Mouse (Mus musculus) heart, postnatal 25 days (tissue): ENCODE measurements around the gene Klf4. TPM values are rescaled to one million over a fixed set of nuclear protein-coding genes. Genes with fewer than 3 reads are reported as not detected.

Experiments used
- DNase-seq: peaks from one replicate; pipeline ENCODE4 v3.0.0; 2022; ENCODE audit warnings: low spot score
- intact Hi-C: fragments of 180-260 bp; cut with DNase I; formaldehyde crosslinking; loops from one replicate; pipeline ENCODE4 v1.15.1; 2025
- total RNA-seq, 2 experiments: library from RNA; stranded (reverse); gene quantifications; 2 replicates each; pipeline ENCODE4 v1.2.3; 2021

Klf4 gene
- total RNA-seq: 10 to 100 TPM; 28.3 to 39.0 TPM

GRCm38 (mm10) chr4:55532407-55533195 lies at the start of gene Klf4:
Gene Klf4 (minus strand): TSS chr4:55532466.
- intact Hi-C loops: loop anchor here (5.0 kb wide), 3 partner anchors 70 to 580 kb away; partner anchors contain the start of gene Rad23b
- peak; percentile 88 for DNase-seq

DNA sequence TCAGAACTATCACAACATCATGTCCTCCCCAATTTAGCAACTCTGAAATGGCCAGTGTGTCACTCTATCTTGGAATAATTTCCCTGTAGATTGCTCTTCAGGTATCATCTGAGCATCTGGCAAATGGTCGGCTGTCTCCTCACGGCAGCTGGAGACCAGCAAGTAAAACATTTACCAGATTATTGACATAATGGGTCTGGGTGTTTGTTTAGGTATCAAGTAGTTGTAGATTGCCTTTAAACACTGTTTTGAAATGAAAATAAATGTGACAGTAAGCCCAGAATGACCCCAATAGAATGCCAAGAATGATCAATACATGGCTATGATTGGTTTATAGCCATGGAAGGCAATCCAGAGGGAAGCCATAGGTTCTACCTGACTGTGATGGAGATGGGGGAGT lies 39.2 kb upstream of the Klf4 start:
- intact Hi-C loops: no loop called here
- no peak for DNase-seq

- DNase-seq: no peak
- intact Hi-C loops: no loop called here
Observed at GRCm38 (mm10) chr4:55567986-55568385, 35.7 kb upstream of the Klf4 start.

DNA sequence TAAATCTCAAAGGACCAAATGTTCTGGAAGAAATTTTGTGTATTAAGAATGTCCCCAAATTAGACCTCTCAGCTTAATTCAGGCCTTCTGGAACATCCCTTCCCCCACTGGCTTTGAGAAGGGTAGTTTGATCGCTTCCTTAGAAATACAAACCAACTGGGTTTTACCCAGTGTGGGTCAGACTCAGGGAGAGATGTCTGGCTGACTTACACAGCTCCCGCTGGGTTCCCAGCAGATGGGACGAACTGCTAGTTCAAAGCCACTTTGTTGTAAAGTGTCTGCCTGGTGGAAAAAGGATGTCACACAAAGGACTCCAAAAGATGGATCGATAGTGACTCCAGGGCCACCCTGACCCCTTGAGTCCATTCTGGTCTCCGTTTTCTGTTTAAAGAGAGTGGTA lies 35.3 kb upstream of the Klf4 start:
- intact Hi-C loops: no loop called here
- no peak for DNase-seq

DNA sequence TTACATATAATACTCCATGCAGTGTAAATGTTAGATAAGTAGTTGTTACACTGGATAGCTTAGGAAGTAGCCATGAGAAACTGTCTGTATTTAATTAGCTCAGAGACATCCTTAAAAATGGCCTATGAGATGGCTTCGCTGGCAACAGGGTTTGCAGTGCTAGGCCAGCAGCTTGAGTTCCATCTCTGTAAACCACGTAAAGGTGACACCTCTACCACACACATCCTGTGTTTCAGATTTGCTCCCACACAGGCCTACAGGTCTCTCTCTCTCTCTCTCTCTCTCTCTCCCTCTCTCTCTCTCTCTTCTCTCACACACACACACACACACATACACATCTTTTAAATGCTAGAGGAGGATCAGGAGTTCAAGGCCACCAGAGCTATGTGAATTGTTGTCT lies 32.1 kb upstream of the Klf4 start:
- DNase-seq: no peak
- intact Hi-C loops: no loop called here

DNA sequence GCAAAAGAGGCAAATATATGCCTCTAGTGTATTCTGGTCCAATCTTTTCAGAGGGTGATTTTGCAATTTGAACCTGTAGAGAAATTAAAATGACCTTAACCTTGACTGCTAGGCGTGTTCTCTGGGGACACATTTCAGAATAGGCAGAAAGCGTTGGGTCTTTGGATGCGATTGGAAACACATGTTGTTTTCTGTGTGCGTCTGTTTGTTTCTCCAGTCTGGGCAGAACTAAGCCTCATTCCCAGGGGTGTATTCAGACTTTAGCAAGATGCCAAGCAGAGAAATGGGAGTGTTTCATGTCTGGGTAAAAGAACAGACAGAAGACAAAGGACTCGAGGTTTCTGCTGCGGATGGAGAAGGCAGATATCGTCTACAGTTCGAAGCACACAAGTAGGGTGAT lies 30.8 kb upstream of the Klf4 start:
- no peak for DNase-seq
- intact Hi-C loops: no loop called here

DNA sequence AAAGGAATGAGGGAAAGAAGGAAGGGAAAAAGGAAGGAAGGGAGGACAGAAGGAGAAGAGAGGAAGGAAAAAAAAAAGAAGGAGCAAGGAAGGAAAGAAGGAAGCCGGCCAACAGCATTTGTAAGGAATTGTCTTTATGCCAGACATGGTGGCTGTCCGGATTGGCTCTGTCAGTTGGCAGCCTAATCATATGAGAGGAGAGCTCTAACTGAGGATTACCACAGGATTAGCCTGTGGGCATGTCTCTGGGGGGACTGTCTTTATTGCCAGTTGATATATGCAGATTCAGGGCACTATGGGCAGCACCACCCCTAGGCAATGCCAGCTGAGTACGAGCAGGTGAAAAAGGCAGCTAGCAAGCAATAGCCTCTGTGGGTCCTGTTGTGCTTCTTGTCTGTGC lies 29.8 kb upstream of the Klf4 start:
- intact Hi-C loops: no loop called here
- DNase-seq: no peak

DNA sequence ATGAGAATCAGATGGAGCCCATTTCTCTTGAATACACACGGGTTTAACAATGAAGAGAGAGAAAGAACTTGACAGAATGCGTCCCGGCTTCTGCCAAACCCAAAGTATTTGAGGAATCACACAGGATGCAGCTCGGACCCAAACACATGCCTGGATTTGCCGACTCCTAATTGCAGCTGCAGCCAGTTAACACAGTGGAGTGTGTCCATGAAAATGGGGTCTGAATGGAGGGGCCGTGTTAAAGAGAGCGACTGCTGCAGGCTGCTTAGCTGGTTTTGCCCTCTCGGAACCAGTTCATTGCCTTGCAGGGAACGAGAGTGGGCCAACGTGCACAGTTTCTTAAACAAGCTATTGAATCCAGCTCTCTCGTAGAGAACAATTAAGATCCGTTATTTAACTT lies 14.6 kb upstream of the Klf4 start:
- intact Hi-C loops: no loop called here
- DNase-seq: no peak

DNA sequence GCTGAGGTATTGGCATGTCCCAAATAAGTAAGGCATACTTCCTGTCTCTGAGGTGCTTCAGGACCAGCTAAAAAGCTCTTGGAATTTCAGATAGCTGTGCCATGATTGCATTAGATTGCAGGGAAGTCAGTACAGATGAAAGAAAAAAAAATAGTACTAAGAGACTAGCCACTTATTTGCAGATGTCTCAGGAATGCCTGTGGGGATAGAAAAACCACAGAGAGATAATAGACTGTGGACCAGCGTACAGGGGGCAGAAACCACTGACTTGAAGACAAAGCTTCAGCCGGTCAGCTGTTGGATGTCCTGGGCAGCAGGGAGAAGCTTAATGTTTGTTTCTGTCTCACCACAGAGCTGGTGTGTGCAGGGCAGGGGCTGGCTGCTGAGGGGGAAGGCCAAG lies 10.5 kb upstream of the Klf4 start:
- DNase-seq: no peak
- intact Hi-C loops: no loop called here

DNA sequence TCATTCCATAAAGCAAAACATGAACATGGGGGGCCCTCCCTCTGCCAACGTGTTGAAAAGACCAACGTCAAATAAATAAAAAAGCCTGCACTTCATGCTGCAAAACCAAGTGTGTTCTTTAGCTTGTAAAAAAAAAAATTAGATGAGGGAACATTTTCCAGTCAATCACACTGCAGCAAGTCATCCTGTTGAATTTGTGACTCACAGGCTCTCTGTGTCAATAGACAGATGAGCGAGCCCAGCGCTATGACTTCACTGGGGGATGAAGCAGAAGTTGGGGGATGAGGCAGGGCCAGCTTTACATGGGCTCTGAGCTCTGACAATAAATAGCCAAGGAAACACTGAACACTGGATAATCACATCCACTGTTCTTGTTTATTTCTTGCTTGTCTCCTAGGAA lies 9.4 kb upstream of the Klf4 start:
- no peak for DNase-seq
- intact Hi-C loops: no loop called here

GRCm38 (mm10) chr4:55541221-55541620 lies 9.0 kb upstream of the Klf4 start:
- DNase-seq: peak; percentile 7
- intact Hi-C loops: no loop called here

DNA sequence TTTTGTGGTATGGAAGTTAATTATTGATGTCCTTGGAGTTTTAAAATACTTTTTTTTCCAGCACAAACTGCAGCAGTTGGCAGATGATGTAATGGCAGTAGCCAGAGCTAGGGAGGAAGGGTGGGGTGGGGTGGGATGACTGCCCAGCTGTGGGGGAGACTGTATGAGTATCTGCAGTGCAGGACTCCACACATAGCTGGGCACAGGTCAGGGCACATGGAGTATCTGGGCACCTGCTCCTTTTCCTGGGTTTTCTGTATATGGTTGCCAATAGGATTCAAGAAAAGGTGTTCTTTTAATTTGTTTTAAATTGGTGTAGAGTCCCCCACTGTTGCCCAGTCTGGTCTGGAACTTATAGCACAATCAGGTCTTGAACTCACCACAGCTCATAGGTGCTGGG lies 2.7 kb upstream of the Klf4 start:
- intact Hi-C loops: no loop called here
- DNase-seq: no peak

GRCm38 (mm10) chr4:55534510-55534909 lies 2.2 kb upstream of the Klf4 start:
- intact Hi-C loops: loop anchor here (5.0 kb wide), 3 partner anchors 68 to 578 kb away; partner anchors contain the start of gene Rad23b
- DNase-seq: no peak

GRCm38 (mm10) chr4:55533803-55534254 lies 1.6 kb upstream of the Klf4 start:
- DNase-seq: peak; percentile 26
- intact Hi-C loops: loop anchor here (5.0 kb wide), 3 partner anchors 68 to 578 kb away; partner anchors contain the start of gene Rad23b

DNA sequence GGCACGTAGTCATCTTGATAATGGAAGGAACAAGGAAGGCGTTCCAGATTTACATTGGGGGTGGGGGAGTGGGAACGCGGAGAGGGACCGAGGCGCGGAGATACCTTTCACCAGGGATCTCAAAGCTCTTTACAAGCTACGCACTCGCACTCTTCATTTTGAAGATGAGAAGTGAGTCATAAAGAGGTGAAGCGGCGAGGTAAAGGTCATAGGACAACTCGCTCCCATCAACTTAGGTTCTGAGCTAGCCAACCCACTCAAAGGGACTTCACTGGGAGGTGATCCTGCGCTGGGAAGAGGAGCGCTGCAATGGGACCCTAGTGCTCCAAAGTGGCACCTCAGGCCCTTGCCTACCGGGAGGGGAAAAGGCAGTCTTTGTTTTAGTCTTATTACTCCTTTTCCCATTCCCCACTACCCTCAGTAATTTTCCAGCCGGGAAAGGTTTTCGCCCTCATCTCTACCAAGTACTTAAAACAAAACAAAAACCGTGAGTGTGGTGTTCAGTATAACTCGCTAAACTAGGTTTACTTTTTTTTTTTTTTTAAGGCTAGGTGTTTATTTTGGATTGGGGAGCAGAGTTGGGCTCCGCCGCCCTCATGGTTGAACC lies 1.0 kb upstream of the Klf4 start:
- DNase-seq: no peak
- intact Hi-C loops: loop anchor here (5.0 kb wide), 3 partner anchors 69 to 579 kb away; partner anchors contain the start of gene Rad23b

DNA sequence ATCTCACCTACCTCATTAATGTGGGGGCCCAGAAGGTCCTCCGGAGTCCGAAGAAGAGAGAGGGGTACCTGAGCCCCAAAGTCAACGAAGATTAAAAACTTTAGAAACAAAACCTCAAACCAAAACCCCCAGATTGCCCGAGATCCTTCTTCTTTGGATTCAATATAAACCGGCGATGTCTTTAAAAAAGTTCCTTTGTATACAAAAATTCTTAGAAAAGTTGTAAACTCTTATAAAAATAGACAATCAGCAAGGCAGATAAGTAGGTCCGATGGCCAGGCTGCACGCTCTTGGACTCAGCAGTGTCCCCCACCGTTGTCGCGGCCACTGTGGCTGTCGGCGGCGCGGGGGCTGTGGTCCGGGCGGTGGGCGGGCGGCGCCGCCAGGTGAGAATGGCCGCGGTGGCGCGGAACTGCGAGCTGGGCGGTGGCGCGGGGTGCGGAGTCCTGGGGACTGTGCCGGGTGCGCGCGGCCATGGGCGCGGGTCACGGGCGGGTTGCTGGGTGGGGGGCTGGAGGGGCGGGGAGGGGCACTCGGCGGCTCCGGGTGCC lies 335 bp downstream of the Klf4 start:
- intact Hi-C loops: loop anchor here (2.0 to 5.0 kb wide), 4 partner anchors 70 to 580 kb away; partner anchors contain the start of gene Rad23b
- DNase-seq: no peak

- intact Hi-C loops: loop anchor here (2.0 to 5.0 kb wide), 4 partner anchors 71 to 581 kb away; partner anchors contain the start of gene Rad23b
- DNase-seq: peak; percentile 17
Observed at GRCm38 (mm10) chr4:55531096-55531855, 990 bp downstream of the Klf4 start.

GRCm38 (mm10) chr4:55530731-55531095 lies 1.6 kb downstream of the Klf4 start:
- no peak for DNase-seq

DNA sequence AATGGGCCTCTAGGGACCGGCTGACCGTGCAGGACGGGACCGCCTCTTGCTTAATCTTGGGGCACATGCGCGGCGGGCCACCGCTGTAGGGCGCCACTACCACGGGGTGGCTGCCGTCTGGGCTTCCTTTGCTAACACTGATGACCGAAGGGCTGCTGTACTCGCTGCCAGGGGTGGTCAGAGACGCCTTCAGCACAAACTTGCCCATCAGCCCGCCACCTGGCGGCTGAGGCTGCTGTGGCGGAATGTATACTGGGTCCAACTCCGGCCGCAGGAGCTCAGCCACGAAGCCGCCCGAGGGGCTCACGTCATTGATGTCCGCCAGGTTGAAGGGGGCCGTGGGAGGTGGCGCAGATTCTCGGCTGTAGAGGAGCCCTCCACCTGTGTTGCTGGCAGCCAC lies 2.0 kb downstream of the Klf4 start:
- intact Hi-C loops: loop anchor here (2.0 to 5.0 kb wide), 4 partner anchors 72 to 582 kb away; partner anchors contain the start of gene Rad23b
- DNase-seq: peak; percentile 69

More at GRCm38 (mm10) chr4:55530731-55531095, 1.6 kb downstream of the Klf4 start:
- intact Hi-C loops: loop anchor here (2.0 to 5.0 kb wide), 4 partner anchors 72 to 582 kb away; partner anchors contain the start of gene Rad23b

DNA sequence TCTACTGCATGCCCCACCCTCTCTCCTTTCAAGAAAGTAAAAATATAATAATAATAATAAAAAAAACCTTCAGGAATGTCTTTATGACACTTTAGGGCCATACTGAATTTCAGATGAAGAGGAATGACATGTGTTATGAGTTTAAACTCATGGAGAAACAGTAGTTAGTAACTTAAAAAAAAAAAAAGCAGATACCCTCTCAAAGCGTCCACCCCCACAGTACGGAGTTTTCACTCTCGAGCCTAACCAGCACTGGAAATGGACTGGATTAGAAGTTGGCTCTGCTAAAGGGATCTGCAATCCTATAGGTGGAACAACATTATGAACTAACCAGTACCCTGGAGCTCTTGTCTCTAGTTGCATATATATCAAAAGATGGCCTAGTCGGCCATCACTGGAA lies 3.9 kb downstream of the Klf4 start:
- intact Hi-C loops: loop anchor here (5.0 kb wide), 1 partner anchor 694 kb away; no protein-coding TSS in a partner anchor
- no peak for DNase-seq
